Mouse (Mus musculus): ENCODE data around the gene Selp. TPM values are rescaled to one million over a fixed set of nuclear protein-coding genes. Genes with fewer than 3 reads are reported as not detected.
A peak's percentile ranks its signal among the peaks of the same experiment; 100 is the strongest.

The Selp gene
- polyA plus RNA-seq, 1 experiment from 2014 or later: 0.10 TPM

DNA sequence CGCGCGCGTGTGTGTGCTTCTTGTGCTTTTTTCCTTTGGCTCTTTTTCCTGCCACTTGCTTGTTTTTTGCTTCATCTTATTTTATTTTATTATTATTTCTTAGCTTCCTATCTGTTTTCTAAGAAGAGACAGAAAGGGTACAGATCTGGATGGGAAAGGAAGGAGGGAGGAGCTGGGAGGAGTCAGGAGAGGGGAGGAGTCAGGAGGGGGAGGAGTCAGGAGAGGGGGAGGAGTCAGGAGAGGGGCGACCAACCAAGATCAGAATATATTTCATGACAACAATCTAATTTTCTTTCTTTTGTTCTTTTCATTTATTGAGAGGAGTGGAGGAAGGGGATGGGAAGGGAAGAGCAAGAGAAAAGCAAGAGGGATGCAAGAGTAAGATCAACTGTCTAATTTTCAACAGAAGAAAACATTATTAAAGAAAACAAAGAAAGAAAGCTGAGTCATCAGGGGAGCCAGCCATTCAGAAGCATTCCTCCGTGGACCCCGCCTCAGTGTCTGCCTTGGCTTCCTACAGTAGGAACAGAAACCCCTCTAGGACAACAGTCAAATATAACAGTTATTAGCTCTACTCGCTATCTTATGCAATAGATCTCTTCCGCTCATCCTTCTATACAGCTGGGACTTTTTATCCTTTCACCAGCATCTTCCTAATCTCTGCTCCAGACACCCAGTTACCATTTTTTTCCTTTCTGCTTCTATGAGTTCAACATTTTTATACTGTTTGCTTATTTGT lies 4.3 kb upstream of the Selp start:
- H3K27me3 ChIP-seq (replicated peaks; ENCODE audit: control insufficient read depth, insufficient read depth, low read length): no peaks in the 10 kb centered on the region
- no peaks in the 10 kb centered on the region for H3K4me1 ChIP-seq (ENCODE audit: control insufficient read depth, insufficient read depth, low read length)
- no peaks in the 10 kb centered on the region for H3K9me3 ChIP-seq (ENCODE audit: control insufficient read depth, low read length)
- no peaks in the 10 kb centered on the region for H3K36me3 ChIP-seq (ENCODE audit: control insufficient read depth, insufficient read depth, low read length)
- H3K27ac ChIP-seq (ENCODE audit: low read length): no peak overlapping the region
- H3K9ac ChIP-seq (ENCODE audit: low read depth, low read length): no peak overlapping the region
- H3K4me3 ChIP-seq (ENCODE audit: low read length): no peak overlapping the region
- WGBS: 92% methylated on average over 9 of the region's 9 CpGs
- ATAC-seq: no peak
- H3K4me2 ChIP-seq (ENCODE audit: low read depth, low read length): no peak overlapping the region

DNA sequence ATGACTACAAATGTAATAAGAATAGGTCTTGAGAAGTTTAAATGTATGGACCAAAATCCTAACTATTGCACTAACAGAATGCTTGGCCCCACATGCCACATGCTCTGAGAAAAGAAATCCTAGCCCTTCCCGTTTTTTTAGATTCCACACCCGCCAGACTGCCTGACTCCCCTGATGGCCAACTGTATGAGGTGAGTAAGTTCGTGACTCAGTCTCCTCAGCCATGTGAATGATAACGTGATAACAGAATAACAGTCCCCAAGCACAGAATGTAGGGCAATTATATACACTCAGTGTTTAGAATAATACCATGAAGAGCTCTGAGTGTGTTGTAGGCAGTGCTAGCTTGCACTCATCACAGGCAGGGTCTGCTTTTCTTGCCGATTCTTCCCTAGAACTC lies 784 bp upstream of the Selp start:
- no peak overlapping the region for H3K9ac ChIP-seq (ENCODE audit: low read depth, low read length)
- H3K36me3 ChIP-seq (ENCODE audit: control insufficient read depth, insufficient read depth, low read length): no peaks in the 10 kb centered on the region
- no peak for ATAC-seq
- H3K4me2 ChIP-seq (ENCODE audit: low read depth, low read length): no peak overlapping the region
- H3K4me1 ChIP-seq (ENCODE audit: control insufficient read depth, insufficient read depth, low read length): no peaks in the 10 kb centered on the region
- no peaks in the 10 kb centered on the region for H3K27me3 ChIP-seq (replicated peaks; ENCODE audit: control insufficient read depth, insufficient read depth, low read length)
- WGBS: 82% methylated on average over 5 of the region's 5 CpGs
- no peak overlapping the region for H3K27ac ChIP-seq (ENCODE audit: low read length)
- H3K9me3 ChIP-seq (ENCODE audit: control insufficient read depth, low read length): no peaks in the 10 kb centered on the region
- H3K4me3 ChIP-seq (ENCODE audit: low read length): no peak overlapping the region

DNA sequence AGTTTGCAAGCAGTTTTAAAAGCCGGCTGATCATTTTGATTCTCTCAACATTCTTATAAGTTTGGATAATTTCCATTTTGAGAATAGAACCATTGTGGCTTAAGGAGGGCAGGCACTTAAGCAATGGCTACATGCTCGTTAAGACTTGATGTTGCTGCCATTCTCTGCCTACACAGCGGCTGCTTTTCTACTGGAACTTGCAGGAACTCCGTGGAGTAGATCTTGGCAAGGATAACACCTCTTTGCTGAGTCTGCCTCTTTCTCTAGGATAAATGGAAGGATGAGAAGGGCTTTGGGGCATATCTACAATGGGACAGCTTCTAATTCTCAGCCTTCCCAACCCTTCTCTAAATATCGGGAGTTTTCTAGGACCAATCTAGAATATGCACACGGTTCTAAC lies 583 bp downstream of the Selp start:
- Histone ChIP-seq H3K27me3 (replicated peaks; ENCODE audit: control insufficient read depth, insufficient read depth, low read length) (no peaks in the 10 kb centered on the region), H3K9me3 (ENCODE audit: control insufficient read depth, low read length) (no peaks in the 10 kb centered on the region), H3K36me3 (ENCODE audit: control insufficient read depth, insufficient read depth, low read length) (no peaks in the 10 kb centered on the region), H3K27ac (ENCODE audit: low read length) (no peak overlapping the region), H3K4me3 (ENCODE audit: low read length) (no peak overlapping the region), H3K4me1 (ENCODE audit: control insufficient read depth, insufficient read depth, low read length) (no peaks in the 10 kb centered on the region), H3K9ac (ENCODE audit: low read depth, low read length) (no peak overlapping the region), H3K4me2 (ENCODE audit: low read depth, low read length) (no peak overlapping the region)
- ATAC-seq: no peak
- 81% methylated on average over 6 of the region's 6 CpGs for WGBS

DNA sequence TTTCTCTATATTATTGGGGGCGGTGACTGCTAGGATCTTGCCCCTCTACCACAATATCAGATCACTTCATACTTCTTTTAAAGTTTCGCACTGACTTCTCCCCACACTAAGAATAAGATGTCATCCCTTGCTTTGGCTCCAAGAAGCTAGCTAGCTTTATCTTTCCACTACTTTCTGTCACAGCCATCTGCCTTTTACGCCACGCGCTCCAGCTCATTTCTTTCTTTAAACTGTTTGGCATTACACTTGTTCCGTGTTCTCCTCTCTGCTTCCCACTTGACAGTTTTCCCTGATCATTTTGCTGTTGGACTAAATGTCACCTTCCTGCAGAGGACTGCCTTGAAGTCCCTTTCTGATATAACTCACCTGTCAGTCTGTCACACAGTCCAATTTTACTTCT lies 2.8 kb downstream of the Selp start:
- Histone ChIP-seq H3K36me3 (ENCODE audit: control insufficient read depth, insufficient read depth, low read length) (no peaks in the 10 kb centered on the region), H3K4me3 (ENCODE audit: low read length) (no peak overlapping the region), H3K4me1 (ENCODE audit: control insufficient read depth, insufficient read depth, low read length) (no peaks in the 10 kb centered on the region), H3K4me2 (ENCODE audit: low read depth, low read length) (no peak overlapping the region), H3K27ac (ENCODE audit: low read length) (no peak overlapping the region), H3K9me3 (ENCODE audit: control insufficient read depth, low read length) (no peaks in the 10 kb centered on the region), H3K9ac (ENCODE audit: low read depth, low read length) (no peak overlapping the region), H3K27me3 (replicated peaks; ENCODE audit: control insufficient read depth, insufficient read depth, low read length) (no peaks in the 10 kb centered on the region)
- 92% methylated on average over 6 of the region's 6 CpGs for WGBS
- ATAC-seq: no peak

DNA sequence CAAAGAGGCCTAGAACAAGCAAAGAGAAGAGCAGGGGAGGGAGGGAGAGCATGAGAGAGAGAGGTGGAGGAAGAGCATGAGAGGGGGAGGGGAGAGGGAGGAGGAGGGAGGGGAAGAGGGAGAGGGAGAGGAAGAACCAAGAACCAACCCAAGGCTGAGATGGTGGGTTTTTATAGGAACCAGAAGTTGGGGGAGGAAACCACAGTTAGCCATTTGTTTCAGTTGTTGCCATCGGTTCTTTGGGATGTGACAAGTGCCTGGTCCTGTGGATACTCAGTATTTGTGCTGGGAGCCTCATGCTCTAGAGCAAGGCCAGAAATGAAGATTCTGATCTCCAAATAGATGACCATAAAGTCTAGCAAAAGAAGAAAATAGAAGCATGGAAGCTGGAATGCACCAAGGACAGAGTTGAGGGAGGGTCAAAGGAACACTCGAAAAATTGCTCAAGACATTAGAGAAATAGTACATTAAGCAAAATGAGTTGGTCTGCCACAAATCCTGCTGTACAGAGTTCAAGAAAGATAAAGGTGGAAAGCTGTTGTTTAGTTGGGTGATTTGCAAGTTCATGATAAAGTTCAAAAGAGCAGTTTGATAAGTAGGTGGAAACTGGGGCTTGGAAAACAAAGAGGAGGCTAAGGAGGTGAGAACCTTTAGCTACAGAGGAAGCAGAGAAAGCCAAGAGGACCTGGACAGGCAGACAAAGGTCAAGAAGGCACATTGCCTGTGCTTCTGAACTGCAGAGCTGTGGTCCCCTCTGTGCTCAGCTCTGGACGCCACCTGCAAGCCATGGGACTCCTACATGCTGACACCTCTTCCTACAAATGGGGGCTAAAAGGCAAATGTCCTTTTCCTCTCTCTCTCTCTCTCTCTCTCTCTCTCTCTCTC lies 5.1 kb downstream of the Selp start:
- Histone ChIP-seq H3K4me2 (ENCODE audit: low read depth, low read length) (no peak overlapping the region), H3K27me3 (replicated peaks; ENCODE audit: control insufficient read depth, insufficient read depth, low read length) (no peaks in the 10 kb centered on the region), H3K4me1 (ENCODE audit: control insufficient read depth, insufficient read depth, low read length) (no peaks in the 10 kb centered on the region), H3K9ac (ENCODE audit: low read depth, low read length) (no peak overlapping the region), H3K27ac (ENCODE audit: low read length) (no peak overlapping the region; the same call in 1 of the 2 replicates), H3K9me3 (ENCODE audit: control insufficient read depth, low read length) (no peaks in the 10 kb centered on the region), H3K4me3 (ENCODE audit: low read length) (no peak overlapping the region), H3K36me3 (ENCODE audit: control insufficient read depth, insufficient read depth, low read length) (no peaks in the 10 kb centered on the region)
- peak; percentile 79 for ATAC-seq
- 61% methylated on average over 3 of the region's 3 CpGs for WGBS

DNA sequence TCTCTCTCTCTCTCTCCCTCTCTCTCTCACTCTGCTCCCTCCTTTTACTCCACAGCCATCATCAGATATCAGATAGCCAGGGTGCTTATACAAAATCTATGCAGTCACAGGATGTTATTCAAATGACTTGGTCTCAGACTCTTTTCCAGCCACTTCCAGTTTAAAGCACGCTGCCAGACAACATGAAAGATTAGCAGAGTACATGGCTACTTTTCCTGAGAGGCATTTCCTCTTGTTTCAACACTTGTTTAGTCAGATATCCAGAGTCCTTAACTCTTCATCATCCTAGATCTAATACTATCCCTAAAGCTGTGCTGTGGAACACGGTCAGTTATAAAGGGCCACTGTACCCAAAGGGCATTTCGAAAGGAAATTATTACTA lies 5.7 kb downstream of the Selp start:
- WGBS: 76% methylated on average over 3 of the region's 3 CpGs
- Histone ChIP-seq H3K4me2 (ENCODE audit: low read depth, low read length) (no peak overlapping the region), H3K4me1 (ENCODE audit: control insufficient read depth, insufficient read depth, low read length) (no peaks in the 10 kb centered on the region), H3K9me3 (ENCODE audit: control insufficient read depth, low read length) (no peaks in the 10 kb centered on the region), H3K27ac (ENCODE audit: low read length) (no peak overlapping the region), H3K4me3 (ENCODE audit: low read length) (no peak overlapping the region), H3K27me3 (replicated peaks; ENCODE audit: control insufficient read depth, insufficient read depth, low read length) (no peaks in the 10 kb centered on the region), H3K9ac (ENCODE audit: low read depth, low read length) (no peak overlapping the region), H3K36me3 (ENCODE audit: control insufficient read depth, insufficient read depth, low read length) (no peaks in the 10 kb centered on the region)
- peak; percentile 21; the same call in 1 of the 2 replicates for ATAC-seq

DNA sequence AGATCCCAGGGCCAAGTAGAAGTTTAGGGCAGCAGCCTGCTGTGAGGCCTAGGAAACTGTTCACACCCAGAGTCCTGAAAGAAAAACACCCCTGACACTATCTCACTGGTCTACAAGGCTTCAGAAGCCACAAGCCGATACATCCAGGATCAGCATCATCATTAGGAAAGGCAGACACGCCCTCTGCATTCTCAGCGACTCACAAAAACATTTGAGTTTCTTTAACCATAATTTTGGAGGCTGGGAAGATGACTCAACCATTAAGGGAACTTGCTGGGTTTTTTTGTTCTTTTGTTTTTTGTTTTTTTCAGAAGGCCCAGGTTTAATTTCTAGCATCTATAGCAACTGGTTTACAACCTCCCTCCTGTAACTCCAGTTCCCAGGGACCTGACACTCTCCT lies 8.8 kb downstream of the Selp start:
- Histone ChIP-seq H3K4me2 (ENCODE audit: low read depth, low read length) (no peak overlapping the region), H3K27ac (ENCODE audit: low read length) (no peak overlapping the region), H3K9ac (ENCODE audit: low read depth, low read length) (no peak overlapping the region), H3K36me3 (ENCODE audit: control insufficient read depth, insufficient read depth, low read length) (no peaks in the 10 kb centered on the region), H3K27me3 (replicated peaks; ENCODE audit: control insufficient read depth, insufficient read depth, low read length) (no peaks in the 10 kb centered on the region), H3K9me3 (ENCODE audit: control insufficient read depth, low read length) (no peaks in the 10 kb centered on the region), H3K4me3 (ENCODE audit: low read length) (no peak overlapping the region), H3K4me1 (ENCODE audit: control insufficient read depth, insufficient read depth, low read length) (no peaks in the 10 kb centered on the region)
- whole genome bisulfite sequencing: 65% methylated on average over 3 of the region's 3 CpGs
- ATAC-seq: no peak

DNA sequence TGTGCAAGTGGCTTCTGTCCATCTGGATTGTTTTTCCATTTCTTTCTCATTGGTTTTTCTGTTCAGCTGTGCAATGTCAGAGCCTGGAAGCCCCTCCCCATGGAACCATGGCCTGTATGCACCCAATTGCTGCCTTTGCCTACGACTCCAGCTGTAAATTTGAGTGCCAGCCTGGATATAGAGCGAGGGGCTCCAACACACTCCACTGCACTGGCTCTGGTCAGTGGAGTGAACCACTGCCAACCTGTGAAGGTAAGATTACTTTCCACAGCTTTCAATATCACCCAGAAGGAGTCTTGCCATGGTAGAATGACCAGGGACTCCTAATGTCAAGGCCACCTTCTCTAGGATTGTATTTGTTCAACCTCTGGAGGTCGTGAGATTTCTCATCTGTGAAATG lies 14.9 kb downstream of the Selp start:
- Histone ChIP-seq H3K4me3 (ENCODE audit: low read length) (no peak overlapping the region), H3K9ac (ENCODE audit: low read depth, low read length) (no peak overlapping the region), H3K9me3 (ENCODE audit: control insufficient read depth, low read length) (no peaks in the 10 kb centered on the region), H3K4me1 (ENCODE audit: control insufficient read depth, insufficient read depth, low read length) (no peaks in the 10 kb centered on the region), H3K36me3 (ENCODE audit: control insufficient read depth, insufficient read depth, low read length) (no peaks in the 10 kb centered on the region), H3K27me3 (replicated peaks; ENCODE audit: control insufficient read depth, insufficient read depth, low read length) (no peaks in the 10 kb centered on the region), H3K4me2 (ENCODE audit: low read depth, low read length) (no peak overlapping the region), H3K27ac (ENCODE audit: low read length) (no peak overlapping the region)
- ATAC-seq: no peak
- 66% methylated on average over 3 of the region's 3 CpGs for WGBS

DNA sequence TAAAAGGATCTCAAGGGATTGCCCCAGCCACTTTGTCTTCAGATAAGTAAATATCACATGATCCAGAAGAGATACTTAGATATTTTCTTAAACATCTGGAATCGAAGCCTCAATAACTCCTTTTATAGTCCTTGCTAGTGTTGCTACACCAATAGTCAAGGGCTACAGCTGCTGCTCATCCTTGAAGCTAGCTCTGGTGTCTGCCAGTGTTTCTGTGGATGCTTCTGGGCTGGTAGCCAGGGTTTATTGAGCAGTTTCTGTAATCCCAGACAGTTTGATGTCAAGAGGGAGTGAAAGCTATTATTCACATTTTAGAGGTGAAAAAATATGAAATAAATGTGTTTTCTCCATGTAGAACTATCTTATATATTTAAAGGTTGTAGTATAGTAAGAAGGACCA lies 17.5 kb downstream of the Selp start:
- H3K27ac ChIP-seq (ENCODE audit: low read length): no peak overlapping the region
- H3K9ac ChIP-seq (ENCODE audit: low read depth, low read length): no peak overlapping the region
- WGBS: 60% methylated on average over 1 of the region's 1 CpGs
- H3K4me2 ChIP-seq (ENCODE audit: low read depth, low read length): no peak overlapping the region
- H3K36me3 ChIP-seq (ENCODE audit: control insufficient read depth, insufficient read depth, low read length): no peaks in the 10 kb centered on the region
- H3K4me1 ChIP-seq (ENCODE audit: control insufficient read depth, insufficient read depth, low read length): no peaks in the 10 kb centered on the region
- no peak; the same call in 1 of the 2 replicates for ATAC-seq
- no peak overlapping the region for H3K4me3 ChIP-seq (ENCODE audit: low read length)
- H3K9me3 ChIP-seq (ENCODE audit: control insufficient read depth, low read length): no peaks in the 10 kb centered on the region
- H3K27me3 ChIP-seq (replicated peaks; ENCODE audit: control insufficient read depth, insufficient read depth, low read length): no peaks in the 10 kb centered on the region

Measured in intestine, embryonic 16.5 days (tissue).